Mouse (Mus musculus) limb, embryonic 14.5 days (tissue): ENCODE data around the gene Hoxb3. TPM values are rescaled to one million over a fixed set of nuclear protein-coding genes. Genes with fewer than 3 reads are reported as not detected.

Experiments used
- ATAC-seq: fragments of 200-750 bp; cut with Nextera tagmentation; 2 replicates; pipeline ENCODE4 v1.8.0; 2017; ENCODE audit warnings: low read depth, moderate number of reproducible peaks, moderate TSS enrichment; ENCODE audit not compliant: low FRiP score
- DNase-seq: peaks from one replicate; pipeline ENCODE4 v3.0.0-alpha.2; 2015; ENCODE audit warnings: low spot score
- H3K27ac ChIP-seq: fragments of 300-500 bp; sonication (generic); replicated peaks from 2 replicates; pipeline ENCODE4 v1.5.1; 2014; ENCODE audit warnings: low read depth, mild to moderate bottlenecking, low read length, moderate library complexity, mixed read lengths
- H3K27me3 ChIP-seq: fragments of 300-500 bp; sonication (generic); 2 replicates; pipeline ENCODE4 v1.6.1; 2014; ENCODE audit warnings: low read length, mixed read lengths; ENCODE audit not compliant: control insufficient read depth, insufficient read depth
- H3K36me3 ChIP-seq: fragments of 300-500 bp; sonication (generic); 2 replicates; pipeline ENCODE4 v1.6.1; 2014; ENCODE audit warnings: mild to moderate bottlenecking, low read length, moderate library complexity, mixed read lengths; ENCODE audit not compliant: control insufficient read depth, insufficient read depth
- H3K4me1 ChIP-seq: fragments of 300-500 bp; sonication (generic); 2 replicates; pipeline ENCODE4 v1.6.1; 2014; ENCODE audit warnings: antibody characterized with exemption, low read length, mixed read lengths; ENCODE audit not compliant: control insufficient read depth, insufficient read depth
- H3K4me2 ChIP-seq: fragments of 300-500 bp; sonication (generic); replicated peaks from 2 replicates; pipeline ENCODE4 v1.6.1; 2014; ENCODE audit warnings: low read depth, mild to moderate bottlenecking, low read length, moderate library complexity; ENCODE audit not compliant: severe bottlenecking
- H3K4me3 ChIP-seq: fragments of 300-500 bp; sonication (generic); replicated peaks from 2 replicates; pipeline ENCODE4 v1.5.1; 2014; ENCODE audit warnings: low read length
- H3K9ac ChIP-seq: fragments of 300-500 bp; sonication (generic); 2 replicates; pipeline ENCODE4 v1.6.1; 2014; ENCODE audit warnings: mild to moderate bottlenecking, low read depth, low read length, moderate library complexity; ENCODE audit not compliant: severe bottlenecking
- H3K9me3 ChIP-seq: fragments of 300-500 bp; sonication (generic); 2 replicates; pipeline ENCODE4 v1.6.1; 2016; ENCODE audit warnings: low read length; ENCODE audit not compliant: control insufficient read depth
- POLR2A ChIP-seq: fragments of 200-500 bp; IDR thresholded peaks from 2 replicates; pipeline ENCODE4 v1.8.0; 2012; ENCODE audit warnings: inconsistent platforms, mild to moderate bottlenecking, moderate library complexity, borderline replicate concordance; ENCODE audit not compliant: insufficient read depth, insufficient read length; ENCODE audit errors: extremely low read depth
- WGBS: fragments of 180-500 bp; shearing (Covaris S2); extraction: QIAGEN DNeasy Blood & Tissue Kit; methylation state at CpG from one replicate; pipeline ENCODE4 v1.1.7; 2014; 5-methylcytosine and 5-hydroxymethylcytosine counted together
- polyA plus RNA-seq, 2 experiments: library from polyadenylated mRNA; depleted of rRNA in 1 of 2; stranded (reverse) in 1 of 2; unstranded in 1 of 2; fragments of >200 nt; fragmentation: Nextera tagmentation in 1 of 2; extraction: Ambion mirVana in 1 of 2; gene quantifications; 2 replicates each; pipeline versions ENCODE4 v1.2.1 to v1.2.3; 2012 to 2014

Hoxb3 gene
- polyA plus RNA-seq, 2 experiments = 0.69 to 4.9 TPM

DNA sequence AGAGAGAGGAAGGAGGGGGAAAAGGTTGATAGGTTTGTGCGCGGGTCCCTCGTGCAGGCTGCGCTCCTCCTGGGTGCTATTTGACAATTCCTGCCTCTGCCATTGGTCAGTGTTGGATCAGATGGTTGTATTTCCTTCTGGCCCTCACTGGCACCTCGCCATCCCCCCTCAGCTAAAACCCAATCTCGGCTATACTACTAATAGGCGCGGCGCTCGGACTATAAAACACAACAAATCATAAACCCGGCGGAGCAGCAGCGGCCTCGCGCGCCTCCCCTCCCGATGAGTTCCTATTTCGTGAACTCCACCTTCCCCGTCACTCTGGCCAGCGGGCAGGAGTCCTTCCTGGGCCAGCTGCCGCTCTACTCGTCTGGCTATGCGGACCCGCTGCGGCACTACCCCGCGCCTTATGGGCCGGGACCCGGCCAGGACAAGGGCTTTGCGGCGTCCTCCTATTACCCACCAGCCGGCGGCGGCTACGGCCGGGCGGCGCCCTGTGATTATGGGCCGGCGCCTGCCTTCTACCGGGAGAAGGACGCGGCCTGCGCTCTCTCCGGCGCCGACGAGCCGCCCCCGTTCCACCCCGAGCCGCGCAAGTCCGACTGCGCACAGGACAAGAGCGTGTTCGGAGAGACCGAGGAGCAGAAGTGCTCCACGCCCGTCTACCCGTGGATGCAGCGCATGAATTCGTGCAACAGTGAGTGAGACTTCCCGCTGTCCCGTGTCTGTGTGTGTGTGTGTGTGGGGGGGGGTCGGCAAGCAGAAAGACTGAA is 24.0 kb upstream of the Hoxb3 start:
- peak overlapping the region; percentile 25 for H3K4me3 ChIP-seq
- no peaks in the 10 kb centered on the region for H3K36me3 ChIP-seq
- ATAC-seq = no peak
- under 1% methylated on average over 64 of the region's 66 CpGs for WGBS
- H3K4me2 ChIP-seq = peak overlapping the region; percentile 40
- no peak overlapping the region; the same call in 1 of the 2 replicates for H3K9ac ChIP-seq
- peaks cover 100% of the 10 kb centered on the region for H3K27me3 ChIP-seq
- no peak for TF ChIP-seq POLR2A
- H3K27ac ChIP-seq = no peak overlapping the region
- DNase-seq = no peak
- H3K9me3 ChIP-seq = no peaks in the 10 kb centered on the region
- H3K4me1 ChIP-seq = 0 out of 2 replicates have a peak, but pooled peaks cover 3% of the 10 kb centered on the region

DNA sequence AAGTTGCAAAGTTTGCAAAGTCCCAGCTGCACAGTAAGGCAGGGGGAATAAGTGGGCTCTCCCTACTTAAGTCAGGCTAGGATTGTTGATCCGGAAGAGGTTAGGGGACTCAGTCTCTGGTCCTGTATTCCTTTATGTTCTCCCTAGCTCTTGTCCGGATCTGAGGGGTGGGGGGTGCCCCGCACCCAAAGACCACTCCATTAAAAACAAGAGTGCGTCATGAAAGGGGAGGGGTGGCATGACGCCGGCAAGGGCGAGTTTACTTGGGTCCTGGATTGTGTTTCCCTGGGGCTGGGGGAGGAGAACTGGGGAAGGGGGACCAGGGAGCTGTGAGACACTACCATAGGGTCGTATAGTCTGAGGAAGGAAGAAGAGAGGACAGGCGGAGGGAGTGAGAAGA is 23.3 kb upstream of the Hoxb3 start:
- TF ChIP-seq POLR2A = no peak
- Histone ChIP-seq H3K9ac (no peak overlapping the region), H3K4me2 (no peak overlapping the region; the same call in 1 of the 2 replicates), H3K4me3 (peak overlapping the region; percentile 25; the same call in 1 of the 2 replicates), H3K4me1 (0 out of 2 replicates have a peak, but pooled peaks cover 3% of the 10 kb centered on the region), H3K36me3 (no peaks in the 10 kb centered on the region), H3K27ac (no peak overlapping the region), H3K27me3 (peaks cover 100% of the 10 kb centered on the region), H3K9me3 (no peaks in the 10 kb centered on the region)
- DNase-seq = no peak
- ATAC-seq = no peak
- 2% methylated on average over 9 of the region's 9 CpGs for WGBS

DNA sequence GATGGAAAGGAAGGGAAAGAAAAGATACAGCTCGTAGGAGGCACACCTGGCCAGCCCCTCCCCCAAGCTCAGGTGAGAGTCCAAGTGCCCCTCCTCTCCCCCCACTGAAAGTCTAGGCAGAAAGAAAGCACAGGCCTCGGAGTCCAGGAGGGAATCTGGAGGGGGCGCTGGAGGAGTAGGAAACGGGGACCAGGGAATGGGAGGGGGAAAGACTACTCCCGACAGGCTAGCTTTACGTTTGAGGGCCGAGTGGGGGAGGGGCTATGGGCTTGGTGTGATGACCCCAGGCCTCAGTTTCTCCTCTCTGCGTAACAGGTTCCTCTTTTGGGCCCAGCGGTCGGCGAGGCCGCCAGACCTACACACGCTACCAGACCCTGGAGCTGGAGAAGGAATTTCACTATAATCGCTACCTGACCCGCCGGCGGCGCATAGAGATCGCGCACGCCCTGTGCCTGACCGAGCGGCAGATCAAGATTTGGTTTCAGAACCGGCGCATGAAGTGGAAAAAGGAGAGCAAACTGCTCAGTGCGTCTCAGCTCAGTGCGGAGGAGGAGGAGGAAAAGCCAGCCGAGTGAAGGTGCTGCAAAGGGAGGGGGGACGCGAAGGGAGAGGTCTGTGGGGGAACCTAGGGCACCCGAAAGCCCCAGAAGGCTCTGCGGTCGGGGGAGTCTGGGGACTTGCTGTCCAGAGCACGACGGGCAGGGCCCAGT is 22.6 kb upstream of the Hoxb3 start:
- Histone ChIP-seq H3K27me3 (peaks cover 100% of the 10 kb centered on the region), H3K4me3 (no peak overlapping the region), H3K4me1 (0 out of 2 replicates have a peak, but pooled peaks cover 3% of the 10 kb centered on the region), H3K36me3 (no peaks in the 10 kb centered on the region), H3K9ac (no peak overlapping the region), H3K27ac (no peak overlapping the region), H3K4me2 (no peak overlapping the region), H3K9me3 (no peaks in the 10 kb centered on the region)
- DNase-seq (no peak), ATAC-seq (no peak)
- no peak for TF ChIP-seq POLR2A
- WGBS = 7% methylated on average over 35 of the region's 35 CpGs

DNA sequence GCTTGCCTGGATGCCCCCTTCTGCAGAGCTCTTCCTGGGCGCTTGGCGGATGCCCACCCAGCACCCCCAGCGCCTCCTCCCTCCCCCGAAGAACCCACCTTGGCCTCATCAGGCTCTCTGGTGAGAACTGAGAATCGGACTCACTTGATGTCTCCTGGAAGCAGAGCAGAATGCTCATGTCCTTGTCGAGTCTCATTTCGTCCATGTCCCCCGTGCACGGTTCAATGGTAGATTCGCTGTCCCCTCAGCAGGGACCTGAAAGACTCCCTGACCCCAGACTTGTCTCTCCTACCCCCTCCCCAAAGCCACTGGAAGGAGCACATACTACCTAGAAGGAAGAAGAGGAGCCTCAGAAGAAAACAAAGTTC is 22.1 kb upstream of the Hoxb3 start:
- WGBS = 17% methylated on average over 10 of the region's 10 CpGs
- DNase-seq = no peak
- H3K9ac ChIP-seq = no peak overlapping the region
- no peak for TF ChIP-seq POLR2A
- no peak overlapping the region for H3K4me3 ChIP-seq
- H3K27ac ChIP-seq = no peak overlapping the region
- peaks cover 100% of the 10 kb centered on the region for H3K27me3 ChIP-seq
- 0 out of 2 replicates have a peak, but pooled peaks cover 3% of the 10 kb centered on the region for H3K4me1 ChIP-seq
- H3K9me3 ChIP-seq = no peaks in the 10 kb centered on the region
- no peak for ATAC-seq
- H3K4me2 ChIP-seq = no peak overlapping the region
- no peaks in the 10 kb centered on the region for H3K36me3 ChIP-seq

DNA sequence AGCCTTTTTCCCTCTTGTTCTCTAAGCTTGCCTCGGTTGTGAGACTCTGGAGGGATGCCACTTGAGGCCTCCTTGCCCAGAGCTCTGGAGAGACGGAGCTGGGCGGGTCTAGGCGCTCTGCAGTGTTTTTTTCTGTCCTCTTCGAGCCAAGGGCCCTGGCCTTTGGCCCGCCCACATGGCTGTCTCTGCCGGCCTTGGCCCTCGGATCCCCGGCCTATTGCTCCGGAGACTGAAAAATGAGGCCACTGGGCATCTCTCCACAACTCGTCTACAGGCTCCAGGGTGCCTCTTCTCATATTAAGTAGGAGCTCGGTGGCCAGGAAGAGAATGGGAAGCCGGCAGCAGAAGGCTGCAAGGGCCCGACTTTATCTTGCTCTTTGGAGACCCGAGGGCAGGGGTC is 21.3 kb upstream of the Hoxb3 start:
- Histone ChIP-seq H3K27ac (no peak overlapping the region), H3K4me1 (0 out of 2 replicates have a peak, but pooled peaks cover 3% of the 10 kb centered on the region), H3K4me2 (no peak overlapping the region)

More for the DNA sequence above, 21.3 kb upstream of the Hoxb3 start:
- ATAC-seq (no peak), DNase-seq (no peak)
- no peak for TF ChIP-seq POLR2A
- H3K9ac ChIP-seq = no peak overlapping the region
- 2% methylated on average over 15 of the region's 15 CpGs for WGBS
- peaks cover 100% of the 10 kb centered on the region for H3K27me3 ChIP-seq
- H3K9me3 ChIP-seq = no peaks in the 10 kb centered on the region
- no peak overlapping the region for H3K4me3 ChIP-seq
- H3K36me3 ChIP-seq = no peaks in the 10 kb centered on the region
